Mouse (Mus musculus): Measurements from ENCODE around the gene Tmc6.
"Not testable (repeated sequence)": the region's sequence is repeated elsewhere in the genome, so short reads cannot be mapped to it uniquely, and the experiment has no call there.

Gene Tmc6

DNA sequence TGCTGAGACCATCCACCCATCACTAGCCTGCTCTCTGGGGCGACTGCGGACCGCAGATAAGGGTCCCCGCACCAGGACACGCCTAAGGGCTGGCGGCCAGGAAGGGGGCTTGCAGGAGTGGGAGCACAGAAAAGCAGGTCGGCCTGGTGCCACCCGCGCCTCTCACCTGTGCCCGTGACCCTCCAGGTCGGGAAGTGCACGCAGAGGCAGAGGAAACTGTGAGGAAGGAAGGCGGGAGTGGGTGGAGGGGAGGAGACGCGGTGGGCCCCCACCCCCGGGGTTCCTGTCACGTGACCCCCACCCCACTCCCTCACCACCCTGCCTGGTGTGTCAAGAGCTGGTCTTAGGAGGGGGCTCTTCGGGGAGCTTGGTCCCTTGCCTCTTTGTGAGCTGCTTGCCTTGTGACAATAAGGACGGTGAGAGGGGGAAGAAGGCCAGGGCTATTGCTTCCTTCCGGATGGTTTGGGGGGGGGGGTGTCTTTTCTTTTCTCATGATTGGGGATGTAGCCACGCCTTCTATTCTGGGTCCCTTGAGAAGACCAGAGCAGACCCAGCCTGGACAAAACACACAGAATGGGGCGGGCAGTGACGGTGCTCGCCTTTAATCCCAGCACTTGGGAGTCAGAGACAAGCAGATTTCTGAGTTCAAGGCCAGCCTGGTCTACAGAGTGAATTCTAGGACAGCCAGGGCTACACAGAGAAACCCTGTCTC is at the start of gene Tmc6, which contains the start of gene Tmc8:
TSS of gene Tmc6 (minus strand) at position 206 of the 712 bp plus-strand sequence.
TSS of gene Tmc8 (plus strand) at position 84 of the 712 bp plus-strand sequence.
- no peak for DNase-seq (ENCODE audit: low read depth, low spot score)

DNA sequence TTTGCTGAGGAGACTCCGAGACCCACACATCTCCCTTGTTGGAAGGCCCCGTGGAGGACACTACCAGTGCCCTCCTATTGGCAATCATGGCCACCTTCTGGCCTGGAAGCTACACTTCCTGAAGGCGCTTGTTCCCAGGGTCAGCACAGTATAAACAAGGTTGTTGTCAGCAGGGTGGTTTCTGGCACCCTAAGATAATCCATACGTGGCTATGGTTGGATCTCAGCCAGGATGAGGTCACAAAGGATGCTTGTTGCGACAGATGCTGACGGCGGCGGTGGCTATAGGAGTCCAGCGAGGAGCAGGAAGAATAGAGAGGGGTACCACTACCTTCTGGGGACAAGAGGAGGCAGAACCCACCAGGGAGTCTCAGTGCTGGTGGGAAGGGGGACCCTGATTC is 48.4 kb upstream of the Tmc6 start:
- no peak for DNase-seq (ENCODE audit: low read depth, low spot score)

DNA sequence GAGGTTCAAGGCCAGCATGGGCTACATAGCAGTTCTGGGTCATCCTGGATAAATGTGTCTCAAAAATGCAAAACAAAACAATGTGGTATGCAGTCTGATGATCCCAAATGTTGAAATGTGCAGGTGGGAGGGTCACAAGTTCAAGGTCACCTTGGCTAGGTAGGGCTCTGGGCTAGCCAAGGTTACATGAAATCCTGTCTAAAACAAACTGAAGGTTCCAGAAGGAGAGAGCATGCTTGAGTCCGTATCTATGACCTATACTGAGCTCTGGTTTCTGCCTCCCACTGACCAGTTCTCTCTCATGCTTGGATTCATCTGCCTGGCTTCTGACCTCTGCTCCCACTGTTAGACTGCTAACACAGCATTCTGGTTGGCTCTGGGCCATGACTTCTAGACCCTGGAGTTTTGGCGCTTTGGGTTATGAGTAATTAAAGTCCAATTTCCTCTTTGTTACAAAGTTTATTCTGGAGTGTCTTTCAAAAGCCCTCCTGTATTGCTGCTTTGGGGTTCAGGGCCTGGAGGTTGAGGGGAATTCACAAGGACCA is 47.7 kb upstream of the Tmc6 start:
- DNase-seq (ENCODE audit: low read depth, low spot score): peak; percentile 41

DNA sequence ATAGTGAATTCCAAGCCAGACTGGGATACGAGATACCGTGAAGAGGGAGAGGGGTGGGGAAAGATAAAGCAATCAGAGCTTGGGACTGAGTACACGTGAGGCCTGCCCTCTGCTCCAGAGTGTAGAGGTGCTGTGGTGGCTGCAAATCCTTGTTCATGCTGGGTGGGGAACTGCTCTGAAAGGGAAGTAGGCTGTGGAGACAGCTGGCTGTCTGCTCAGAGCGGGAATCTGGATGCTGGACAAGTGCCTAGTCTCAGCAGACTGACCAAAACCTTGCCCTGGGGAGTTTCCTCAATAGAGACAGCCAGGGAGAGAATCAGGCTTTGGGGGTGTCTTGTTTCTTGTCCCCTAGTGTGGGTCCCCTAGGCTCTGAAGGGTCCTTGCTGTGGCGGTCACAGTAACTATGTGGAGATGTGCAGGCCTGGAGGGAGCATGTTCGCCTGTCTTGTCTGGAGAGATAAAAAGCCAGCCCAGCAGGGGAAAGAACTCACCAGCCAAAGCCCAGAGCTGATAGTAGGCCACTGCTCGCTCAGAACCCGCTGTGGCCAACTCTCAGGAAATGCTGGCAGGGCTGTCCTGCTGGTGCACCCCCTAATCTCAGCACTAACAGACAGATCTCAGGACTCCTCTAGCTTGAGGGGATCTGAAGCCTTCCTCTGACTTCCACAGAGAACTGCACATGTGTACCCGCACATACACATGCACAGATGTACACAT is 47.0 kb upstream of the Tmc6 start:
- DNase-seq (ENCODE audit: low read depth, low spot score): no peak

DNA sequence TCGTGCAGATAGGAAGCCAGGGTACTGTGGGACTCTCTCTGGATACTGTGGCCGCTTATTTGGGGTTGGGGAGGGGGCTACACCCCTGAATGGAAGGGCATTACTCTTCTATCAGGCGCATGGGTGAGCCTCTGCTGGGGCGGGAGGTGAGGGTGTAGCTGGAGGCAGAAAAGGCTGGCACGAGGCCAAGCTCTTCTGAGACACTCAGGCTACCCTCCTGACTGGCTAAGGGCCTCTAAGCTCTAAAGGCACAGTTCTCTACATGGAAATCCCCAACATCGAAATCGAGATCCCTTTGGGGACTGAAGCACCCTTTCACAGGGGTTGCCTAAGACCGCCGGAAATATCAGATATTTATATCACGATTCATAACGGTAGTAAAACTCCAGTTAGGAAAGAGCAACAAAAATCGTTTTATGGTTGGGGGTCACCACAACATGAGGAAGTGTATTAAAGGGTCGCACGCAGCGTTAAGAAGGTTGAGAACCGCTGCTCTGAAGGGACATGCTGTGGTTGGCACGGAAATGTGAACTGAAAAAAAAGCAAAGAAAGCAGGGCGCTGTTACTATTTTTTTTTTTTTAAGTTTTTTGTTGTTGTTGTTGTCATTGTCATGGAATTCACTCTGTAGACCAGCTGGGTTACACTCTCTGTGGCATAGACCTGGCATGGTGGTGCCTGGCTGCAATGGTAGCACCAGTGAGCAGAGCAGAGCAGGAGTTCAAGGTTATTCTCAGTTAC is 46.3 kb upstream of the Tmc6 start:
- no peak for DNase-seq (ENCODE audit: low read depth, low spot score)

DNA sequence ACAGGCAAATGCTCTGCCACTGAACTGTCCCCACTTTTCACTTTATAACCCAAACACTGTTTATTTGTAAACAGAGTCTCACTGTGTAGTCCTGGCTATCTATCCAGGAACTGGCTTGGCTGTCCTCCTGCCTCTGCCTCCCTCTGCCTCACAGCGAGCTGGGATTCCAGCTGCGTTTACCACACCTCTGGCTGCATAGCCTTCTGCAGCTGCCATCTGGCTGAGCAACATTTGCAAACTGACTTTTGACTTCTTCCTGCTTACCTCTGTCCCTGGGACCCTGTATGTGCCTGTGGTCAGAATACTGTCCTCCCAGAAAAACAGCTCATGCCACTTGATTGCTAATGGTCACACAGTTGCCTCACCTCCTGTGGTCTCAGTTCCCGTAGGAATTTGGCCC is 45.4 kb upstream of the Tmc6 start:
- no peak for DNase-seq (ENCODE audit: low read depth, low spot score)

DNA sequence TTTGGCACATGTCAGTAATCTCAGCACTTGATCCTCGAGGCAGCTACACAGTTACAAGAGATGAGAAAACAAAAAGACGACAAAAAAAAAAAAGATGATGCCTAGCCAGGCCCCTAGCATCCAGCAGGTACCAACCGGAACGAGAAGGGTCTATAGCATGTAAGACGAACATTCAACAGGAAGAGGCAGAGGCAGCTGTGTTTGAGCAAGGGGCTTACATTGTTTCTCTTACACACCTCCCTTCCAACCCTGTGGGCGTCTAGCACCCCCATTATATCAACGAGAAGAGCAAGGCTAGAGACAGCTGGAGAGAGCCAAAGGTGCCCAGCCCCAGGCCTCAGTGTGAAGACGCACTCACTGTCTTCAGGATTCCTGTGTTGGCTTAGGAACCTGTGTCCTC is 44.9 kb upstream of the Tmc6 start:
- DNase-seq (ENCODE audit: low read depth, low spot score): no peak

DNA sequence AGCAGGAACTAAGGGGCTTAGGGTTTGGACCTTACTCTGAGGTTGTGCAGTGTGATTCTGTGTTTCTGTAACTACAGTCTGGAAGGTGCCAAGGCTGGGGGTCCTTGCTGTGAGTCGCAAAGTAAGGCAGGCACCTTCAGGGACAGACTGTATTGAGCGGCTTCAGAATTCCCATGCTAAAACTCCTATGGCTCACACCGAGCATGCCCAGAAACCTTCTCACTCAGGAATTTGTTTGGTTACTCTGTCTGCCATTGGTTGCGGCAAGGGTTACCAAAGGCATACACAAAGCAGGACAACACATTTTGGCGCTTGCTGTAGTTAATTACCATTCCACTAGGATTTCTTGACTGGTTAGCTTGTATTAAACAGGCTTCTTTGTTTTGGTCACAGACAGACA is 44.2 kb upstream of the Tmc6 start:
- DNase-seq (ENCODE audit: low read depth, low spot score): peak; percentile 83

DNA sequence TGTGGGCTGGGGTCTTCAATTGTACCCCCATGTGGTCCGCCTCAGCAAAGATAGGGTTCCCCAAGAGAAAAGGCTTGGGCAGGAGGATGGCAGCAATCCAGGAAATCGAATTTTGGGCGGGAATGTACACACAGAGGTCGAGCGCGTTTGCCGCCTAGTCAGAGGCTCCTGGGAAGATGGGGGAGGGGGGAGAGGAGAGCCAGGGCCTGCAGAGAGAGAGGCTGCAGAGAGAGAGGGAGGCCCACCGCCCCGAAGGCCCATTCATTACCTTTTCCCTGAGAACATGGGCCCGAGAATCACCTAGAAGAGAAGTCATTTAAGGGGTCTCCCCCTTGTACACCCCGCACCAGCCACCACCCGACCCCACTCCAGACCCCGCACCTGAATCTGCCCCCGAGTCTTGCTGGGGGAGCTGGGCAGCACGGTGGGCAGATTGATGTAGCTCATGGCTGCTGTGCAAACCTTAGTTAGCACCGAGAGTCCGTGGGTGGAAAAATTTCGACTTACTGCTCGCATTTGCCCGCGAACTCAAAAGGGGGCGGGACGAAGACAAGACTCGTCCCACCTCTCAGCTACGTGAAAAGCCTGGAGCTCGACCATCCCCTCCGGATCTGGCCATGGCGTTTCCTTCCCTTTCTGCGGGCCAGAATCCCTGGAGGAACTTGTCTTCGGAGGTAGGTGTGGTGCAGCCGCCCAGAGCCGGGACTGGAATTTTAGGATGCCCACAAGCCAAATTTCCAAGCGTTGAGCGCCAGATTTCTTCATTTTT is 43.5 kb upstream of the Tmc6 start, which contains the start of the genes Afmid and Tk1:
TSS of gene Afmid (plus strand) at position 592 of the 769 bp plus-strand sequence.
TSS of gene Tk1 (minus strand) at position 760 of the 769 bp plus-strand sequence.
- peak; percentile 97 for DNase-seq (ENCODE audit: low read depth, low spot score)

DNA sequence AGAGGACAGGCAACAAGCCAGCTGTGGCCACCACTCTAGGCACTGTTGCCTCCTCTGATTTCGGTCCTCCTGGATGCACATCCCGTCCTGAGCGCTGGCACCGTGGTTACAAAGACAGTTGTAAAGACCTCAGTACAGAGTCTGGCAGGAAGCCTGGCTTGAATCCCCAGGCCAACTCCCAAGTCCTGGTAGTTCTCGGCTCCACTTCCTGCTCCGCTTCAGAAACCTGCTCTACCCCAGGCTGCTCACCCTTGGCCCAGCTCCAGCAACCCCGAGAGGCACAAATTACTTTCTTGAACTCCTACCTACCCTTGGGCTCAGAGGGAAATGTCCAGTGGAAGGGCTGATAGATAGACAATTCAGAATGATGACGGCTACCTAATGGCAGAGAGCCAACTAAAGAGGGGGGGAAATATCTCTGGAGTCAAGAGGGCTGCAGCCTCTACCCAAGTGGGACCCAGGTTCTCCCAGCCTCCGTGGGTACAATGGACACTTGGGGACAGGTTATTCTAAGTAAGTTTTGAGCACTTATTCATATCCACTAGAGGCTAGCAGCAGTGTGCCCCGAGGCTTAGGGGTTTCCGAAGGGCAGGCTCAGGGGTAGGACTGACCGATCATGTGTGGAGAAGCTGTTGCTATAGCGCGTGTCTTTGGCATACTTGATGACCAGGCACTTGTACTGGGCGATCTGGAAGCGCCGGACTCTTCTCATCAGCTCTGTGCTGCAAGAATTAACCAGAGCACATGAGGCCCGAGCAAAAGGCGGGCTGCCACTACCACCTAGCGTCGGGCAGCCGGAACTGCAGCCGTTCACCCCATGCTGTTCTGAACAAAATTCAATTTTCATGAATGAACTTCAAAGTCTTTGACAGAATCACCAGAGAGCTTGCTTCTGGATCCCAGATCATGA is 42.3 kb upstream of the Tmc6 start:
- DNase-seq (ENCODE audit: low read depth, low spot score): peak; percentile 81

DNA sequence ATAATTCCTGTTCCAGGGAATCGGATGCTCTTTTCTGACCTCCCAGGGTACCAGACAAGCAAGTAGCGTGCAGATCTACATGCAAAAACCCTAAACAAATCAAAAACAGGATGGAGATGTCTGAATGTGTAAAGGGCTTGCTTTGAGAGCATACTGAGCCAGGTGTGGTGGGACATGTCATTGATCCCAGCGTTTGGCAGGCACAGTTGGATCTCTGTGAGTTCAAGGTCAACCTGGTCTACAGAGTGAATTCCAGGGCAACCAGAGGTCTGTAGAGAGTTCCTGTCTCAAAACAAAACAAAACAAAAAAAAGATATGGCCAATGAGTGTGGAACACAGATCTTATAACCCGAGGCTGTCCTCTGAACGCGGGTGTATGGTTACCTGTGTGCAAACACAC is 41.4 kb upstream of the Tmc6 start:
- DNase-seq (ENCODE audit: low read depth, low spot score): peak; percentile 80

DNA sequence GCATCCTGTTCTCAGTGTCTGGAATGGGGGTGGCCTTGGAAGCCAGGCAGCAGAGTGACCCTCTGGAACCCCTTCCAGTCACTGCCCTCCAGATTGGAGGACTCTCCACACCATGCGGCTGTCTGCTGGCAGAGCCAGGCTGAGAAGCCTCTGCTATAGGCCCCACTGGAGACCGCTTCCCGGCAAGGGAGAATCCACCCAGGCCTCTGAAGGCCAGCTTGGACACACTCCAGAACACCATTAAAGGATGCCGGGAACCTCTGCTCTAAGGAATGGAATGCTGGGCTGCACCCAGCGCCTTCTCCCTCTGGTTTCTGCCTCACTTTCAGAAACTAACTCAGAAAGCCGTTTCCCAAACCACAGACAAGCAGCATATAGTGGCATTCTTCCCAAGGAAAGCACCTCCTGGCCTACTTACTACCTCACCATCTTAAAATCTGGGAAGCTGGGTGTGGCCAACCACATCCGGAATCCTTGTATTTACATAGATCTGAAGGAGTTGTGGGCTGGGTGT is 40.8 kb upstream of the Tmc6 start:
- peak; percentile 86 for DNase-seq (ENCODE audit: low read depth, low spot score)

DNA sequence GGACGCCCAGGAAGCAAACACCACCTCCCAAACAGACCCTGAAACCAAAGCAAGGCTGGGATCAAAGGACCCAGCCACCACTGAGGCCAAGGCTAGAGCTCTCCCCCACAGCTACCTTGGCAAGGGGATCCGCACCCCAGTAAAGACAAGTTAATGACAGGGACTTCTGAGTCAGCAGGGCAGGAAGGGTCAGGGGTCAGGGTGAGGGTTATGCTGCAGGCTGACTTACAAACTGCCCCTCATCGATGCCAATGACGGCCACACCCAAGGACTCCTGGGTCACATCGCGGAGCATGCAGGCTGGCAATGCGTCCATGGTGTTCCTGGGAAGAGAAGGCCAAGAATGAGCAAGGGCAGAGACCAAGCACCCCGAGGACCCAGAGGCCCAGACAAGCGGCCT is 39.9 kb upstream of the Tmc6 start:
- no peak for DNase-seq (ENCODE audit: low read depth, low spot score)

DNA sequence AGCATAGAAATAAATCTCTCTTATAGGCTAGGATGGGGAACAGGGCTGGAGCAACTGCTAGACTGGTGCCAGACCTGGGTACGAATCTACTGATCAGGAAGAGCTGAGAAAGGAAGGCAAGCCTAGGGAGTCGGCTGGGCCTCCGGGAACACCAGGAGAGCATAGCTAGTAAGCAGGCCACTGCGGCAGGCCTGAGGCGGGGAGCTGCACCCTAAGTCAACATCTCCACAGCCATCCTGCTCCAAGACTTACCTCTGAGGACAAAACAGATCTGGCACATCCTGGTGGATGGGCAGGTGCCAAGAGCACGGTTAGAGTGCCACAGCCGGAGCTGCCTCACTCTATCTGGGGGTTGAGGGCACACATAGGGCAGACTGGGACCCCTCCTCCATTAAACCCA is 38.2 kb upstream of the Tmc6 start:
- no peak for DNase-seq (ENCODE audit: low read depth, low spot score)

DNA sequence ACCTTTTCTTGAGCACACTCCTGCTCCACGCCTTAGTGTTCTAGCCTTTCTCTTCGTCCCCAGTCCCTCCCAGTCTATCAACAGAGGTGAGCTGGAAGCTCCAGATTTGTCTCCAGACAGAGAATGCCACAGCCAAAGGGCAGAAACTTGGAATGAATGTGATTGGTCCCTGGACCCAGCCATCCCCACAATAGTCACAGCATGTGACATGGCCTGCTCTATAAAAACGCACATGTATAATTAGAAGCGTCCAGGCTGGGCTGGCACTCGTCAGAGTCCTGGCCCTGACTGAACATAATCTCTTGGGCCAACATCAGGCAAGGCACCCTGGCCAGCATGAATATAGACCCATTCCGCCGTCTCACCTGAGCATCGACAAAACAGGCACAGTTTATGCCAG is 37.1 kb upstream of the Tmc6 start:
- peak; percentile 23 for DNase-seq (ENCODE audit: low read depth, low spot score)

DNA sequence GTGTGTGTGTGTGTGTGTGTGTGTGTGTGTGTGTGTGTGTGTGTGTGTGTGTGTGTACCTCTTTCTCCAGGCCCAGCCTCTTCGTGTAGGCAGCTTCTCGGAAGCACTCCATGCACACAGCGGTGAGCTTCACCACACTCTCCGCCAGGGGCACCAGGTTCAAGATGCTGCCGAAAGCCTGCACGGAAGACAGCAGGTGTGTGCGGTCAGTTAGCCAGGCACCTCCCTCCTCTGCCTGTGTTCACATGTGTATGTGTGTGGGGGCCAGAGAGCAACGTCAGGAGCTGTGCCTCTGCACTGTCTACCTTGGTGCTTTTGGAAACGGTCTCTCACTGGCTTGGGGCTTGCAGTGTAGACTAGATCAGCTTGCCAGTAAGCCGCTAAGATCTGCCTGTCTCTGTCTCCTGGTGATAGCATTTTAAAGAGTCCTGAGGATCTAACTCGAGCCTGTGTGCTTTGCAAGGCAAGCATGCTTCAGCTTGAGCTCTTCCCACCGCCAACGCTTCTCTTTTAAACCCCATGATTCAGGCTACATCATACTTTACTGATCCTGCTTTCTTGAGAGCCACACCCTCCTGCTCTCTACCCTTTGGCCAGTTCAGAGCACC is 34.5 kb upstream of the Tmc6 start:
- peak; percentile 56 for DNase-seq (ENCODE audit: low read depth, low spot score)

DNA sequence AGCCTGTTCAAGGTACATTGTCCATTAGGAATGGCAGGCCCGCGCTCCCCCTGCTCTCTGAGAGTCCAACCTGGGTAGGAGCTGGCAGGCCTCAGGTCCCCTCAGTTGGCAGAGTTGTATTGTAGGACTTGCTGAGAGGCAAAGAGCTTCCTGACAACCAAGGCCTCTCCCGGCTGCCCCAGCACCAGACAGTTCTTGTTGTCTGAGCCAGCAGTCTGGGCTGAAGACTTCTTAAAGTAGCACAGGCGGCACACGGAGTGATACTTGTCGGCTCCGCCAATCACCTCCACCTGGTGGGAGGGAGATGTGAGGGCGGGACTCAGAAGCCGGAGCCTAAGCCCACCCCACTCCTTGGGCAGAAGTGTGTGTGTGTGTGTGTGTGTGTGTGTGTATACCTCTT is 33.9 kb upstream of the Tmc6 start:
- not testable (repeated sequence) for DNase-seq (ENCODE audit: low read depth, low spot score)

DNA sequence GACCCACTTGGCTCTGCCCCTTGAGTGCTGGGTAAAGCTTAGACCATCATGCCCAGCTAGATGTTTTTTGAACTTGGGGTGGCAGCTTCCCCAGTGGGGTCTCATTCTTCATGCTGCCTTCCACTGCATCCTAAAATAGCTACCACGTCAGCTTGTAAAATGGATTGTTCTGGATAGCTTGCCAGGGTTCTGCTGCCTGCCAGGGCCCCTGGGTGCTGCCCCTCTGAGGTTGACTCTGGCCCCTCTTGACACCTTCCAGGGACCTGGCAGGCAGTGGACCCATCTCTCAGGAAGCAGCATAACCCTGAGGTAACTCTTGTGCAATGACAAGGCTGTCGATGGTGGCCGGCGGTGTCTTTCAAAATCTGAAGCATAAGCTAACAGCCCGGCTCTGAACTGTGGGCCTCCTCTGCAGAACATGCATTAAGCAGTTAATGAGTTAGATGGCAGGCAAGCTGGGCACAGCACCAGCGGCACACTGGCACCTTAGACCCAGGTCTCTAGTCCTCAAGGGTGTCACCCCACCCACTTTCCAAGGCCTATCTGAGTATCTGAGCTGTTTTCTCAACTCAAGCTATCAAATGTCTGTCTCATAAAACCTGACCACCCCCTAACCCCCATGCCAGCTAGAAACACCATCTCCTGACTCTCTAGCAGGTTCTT is 32.8 kb upstream of the Tmc6 start:
- DNase-seq (ENCODE audit: low read depth, low spot score): no peak

DNA sequence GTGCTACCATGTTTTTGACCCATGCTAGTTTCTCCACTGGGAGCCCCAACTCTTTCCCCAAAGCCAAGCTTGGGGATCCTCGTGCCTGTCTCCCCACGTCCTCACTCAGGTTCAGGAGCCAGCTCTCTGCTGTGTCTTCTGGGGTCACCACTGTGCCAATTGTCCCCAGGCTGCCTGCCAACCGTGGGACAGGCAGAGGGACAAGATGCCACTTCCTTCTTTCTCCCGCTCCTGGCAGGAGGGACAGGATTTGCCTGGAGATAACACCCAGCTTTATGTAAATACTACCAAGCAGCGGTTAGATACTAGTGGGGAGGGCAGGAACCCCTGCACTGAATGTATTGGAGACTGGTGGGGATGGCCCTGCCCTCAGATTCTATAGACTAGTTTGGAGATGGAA is 31.9 kb upstream of the Tmc6 start:
- no peak for DNase-seq (ENCODE audit: low read depth, low spot score)

All from R1 (cell line).